Mouse (Mus musculus) layer of hippocampus, postnatal 10 days (tissue): Measurements from ENCODE around the gene Cryba2. TPM values are rescaled to one million over a fixed set of nuclear protein-coding genes. Genes with fewer than 3 reads are reported as not detected.

Experiments used
- DNase-seq, 2 experiments: peaks; one replicate each; pipeline ENCODE4 v3.0.0; 2021; ENCODE audit warnings: low spot score in 2 of 2
- total RNA-seq, 2 experiments: library from RNA; stranded (reverse); gene quantifications; 2 replicates each; pipeline ENCODE4 v1.2.3; 2021

The Cryba2 gene
- total RNA-seq, 2 experiments from 2014 or later: 0.53 TPM; not detected in 1

- no peak for DNase-seq
These were observed 8.5 kb downstream of the Cryba2 start for GRCm38 (mm10) chr1:74884196-74885141.

DNA sequence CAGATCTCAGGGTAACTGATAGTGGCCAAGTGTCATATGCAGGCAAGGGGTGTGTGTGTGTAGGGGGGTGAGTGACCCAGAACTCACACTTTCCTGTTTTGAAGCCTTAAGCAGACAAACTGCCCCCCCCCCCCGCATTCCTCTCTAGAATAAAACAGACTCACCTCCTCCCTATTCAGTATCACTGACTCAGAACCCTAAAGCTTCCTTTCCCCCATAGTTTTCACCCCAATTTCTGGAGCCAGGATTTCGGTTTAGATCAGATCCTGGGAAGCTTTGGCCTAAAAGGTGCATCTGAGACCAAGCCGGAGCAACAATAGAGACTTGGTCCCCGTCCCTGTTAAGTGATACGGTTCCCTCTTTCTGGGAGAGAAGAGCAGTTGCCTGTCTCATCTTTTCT lies 9.5 kb downstream of the Cryba2 start:
- DNase-seq: no peak

GRCm38 (mm10) chr1:74882828-74883227 lies 10.1 kb downstream of the Cryba2 start:
- DNase-seq: no peak

DNA sequence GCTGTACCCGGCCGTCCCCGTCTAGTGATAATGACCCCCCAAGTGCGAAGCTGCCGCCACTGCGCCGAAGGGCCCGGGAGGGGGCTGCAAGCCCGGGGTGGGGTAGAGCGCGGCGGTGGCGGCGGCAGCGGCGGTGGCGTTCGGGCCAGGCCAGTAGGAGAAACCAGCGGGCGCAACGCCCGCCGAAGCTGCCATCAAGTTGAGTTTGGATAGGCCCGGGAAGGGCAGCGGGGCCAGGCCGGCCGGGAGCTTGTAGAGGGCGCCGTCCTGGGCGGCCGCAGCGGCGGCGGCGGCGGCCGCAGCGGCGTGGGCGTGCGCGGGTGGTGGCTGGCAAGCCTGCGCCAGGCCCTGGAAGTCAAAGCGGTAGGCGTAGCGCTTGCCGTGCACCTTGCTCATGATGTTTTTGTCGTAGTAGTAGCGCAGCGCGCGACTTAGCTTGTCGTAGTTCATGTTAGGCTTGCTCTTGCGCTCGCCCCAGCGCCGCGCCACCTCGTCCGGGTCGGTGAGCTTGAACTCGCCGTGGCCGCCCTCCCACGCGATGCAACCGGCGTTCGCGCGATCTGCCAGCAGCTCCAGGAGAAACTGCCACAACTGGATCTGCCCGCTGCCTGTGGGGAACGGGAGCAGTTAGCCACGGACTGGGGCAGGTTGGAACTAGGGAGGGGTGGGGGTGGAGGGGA lies 10.7 kb downstream of the Cryba2 start:
- DNase-seq: no peak

- peak; percentile 74 to 78 for DNase-seq
These were observed 12.1 kb downstream of the Cryba2 start for GRCm38 (mm10) chr1:74880785-74881360.

- DNase-seq: no peak
These were observed 15.7 kb downstream of the Cryba2 start for GRCm38 (mm10) chr1:74877199-74877598.

DNA sequence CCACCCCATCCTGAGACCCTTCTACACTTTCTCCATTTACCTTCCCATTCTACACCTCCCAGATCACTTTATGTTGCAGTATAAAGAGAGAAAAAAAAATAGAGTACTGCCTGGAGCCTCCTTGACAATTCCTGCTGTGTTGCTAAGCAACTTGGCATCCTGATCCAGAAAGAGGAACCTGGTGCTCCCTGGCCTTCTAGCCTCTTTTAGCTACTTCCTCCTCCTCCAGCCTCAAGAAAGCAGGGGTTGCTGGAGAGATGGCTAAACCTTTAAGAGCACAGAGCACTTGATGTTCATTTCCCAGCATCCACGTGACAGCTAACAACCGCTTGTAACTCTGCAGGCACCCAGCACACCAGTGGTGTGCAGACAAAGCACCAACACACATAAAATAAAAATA lies 20.7 kb downstream of the Cryba2 start:
- DNase-seq: no peak

DNA sequence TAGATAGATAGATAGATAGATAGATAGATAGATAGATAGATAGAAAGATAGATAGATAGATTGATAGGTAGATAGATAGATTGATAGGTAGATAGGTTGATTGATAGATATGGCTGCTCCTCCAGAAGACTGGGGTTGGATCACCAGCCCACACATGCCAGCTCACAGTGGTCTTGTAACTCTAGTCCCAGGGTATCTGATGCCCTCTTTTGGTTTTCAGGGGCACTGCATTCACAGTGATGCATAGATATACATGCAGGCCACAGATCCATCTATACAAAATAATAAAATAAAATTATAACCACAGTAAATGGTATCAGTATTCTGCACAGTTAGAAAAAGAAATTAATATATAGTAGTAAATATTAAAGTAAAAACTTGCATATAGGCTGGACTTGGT lies 31.2 kb downstream of the Cryba2 start:
- DNase-seq: no peak

GRCm38 (mm10) chr1:74859223-74859984 lies 33.5 kb downstream of the Cryba2 start:
- peak; percentile 20 to 31 for DNase-seq

DNA sequence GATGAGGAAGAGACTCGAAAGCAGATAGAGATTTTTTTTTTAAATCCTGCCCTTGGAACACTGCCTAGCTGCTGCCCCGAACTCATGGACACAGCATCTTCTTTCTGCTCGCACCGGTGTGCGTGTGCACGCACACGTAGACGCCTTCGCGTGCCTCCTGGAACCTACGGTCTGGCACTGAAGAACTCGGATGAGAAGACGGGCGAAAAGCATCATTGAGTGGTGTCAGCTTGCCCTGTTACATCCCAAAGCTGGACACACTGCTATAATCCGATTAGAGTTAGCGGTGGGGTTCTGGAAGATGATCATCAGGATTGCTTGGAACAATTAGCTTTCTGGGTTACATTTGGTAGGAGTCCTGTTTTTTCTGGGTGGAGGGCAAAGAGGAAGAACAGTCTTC lies 34.1 kb downstream of the Cryba2 start:
- DNase-seq: peak in 1 of 2 experiments; percentile 16

DNA sequence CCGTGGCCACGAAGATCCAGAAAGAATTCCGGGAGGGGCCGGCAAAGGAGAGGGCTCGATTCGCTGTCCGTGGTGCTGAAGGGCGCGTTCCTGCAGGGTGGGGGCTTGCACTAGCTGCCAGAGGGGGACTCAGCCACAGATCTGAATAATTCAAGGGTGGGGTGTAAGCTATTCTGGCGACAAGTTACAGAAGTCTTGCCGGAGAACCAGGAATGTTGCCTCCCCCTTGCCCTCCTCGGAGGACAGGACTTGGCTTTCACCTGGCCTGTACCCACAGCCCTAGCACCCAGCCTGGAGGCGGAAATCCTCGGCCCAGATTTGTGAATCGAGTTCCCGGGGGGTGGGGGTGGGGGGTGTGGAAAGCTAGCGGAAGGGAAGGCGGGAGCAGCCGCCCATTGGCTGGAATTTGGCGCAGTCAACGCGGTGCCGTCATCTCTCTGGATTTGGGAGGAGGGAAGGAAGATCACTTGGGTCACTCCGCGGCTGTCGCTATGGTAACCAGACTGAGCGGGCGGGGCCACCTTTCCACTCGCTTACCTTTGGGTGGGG lies 34.7 kb downstream of the Cryba2 start:
- peak; percentile 83 to 89 for DNase-seq

GRCm38 (mm10) chr1:74857677-74858076 lies 35.3 kb downstream of the Cryba2 start:
- peak; percentile 16 to 26 for DNase-seq

DNA sequence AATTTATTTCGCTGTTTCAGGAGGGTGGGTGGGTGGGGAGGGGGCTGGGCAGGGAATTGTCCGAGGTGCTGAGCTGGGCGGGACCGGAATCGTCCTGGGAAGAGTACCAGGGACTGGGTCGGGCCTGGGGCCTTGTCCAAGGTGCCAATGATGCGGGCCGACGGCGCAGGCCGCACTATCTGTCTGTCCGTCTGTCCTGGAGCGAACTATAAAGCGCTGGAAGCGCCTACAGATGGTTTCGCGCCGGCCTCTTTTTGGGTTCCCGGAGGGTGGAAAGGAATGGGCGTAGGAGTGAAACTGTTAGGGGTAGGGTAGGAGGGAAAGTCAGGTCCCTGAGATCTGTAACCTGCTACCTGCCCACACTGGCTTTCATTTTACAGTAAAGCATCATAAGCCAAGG lies 35.7 kb downstream of the Cryba2 start:
- DNase-seq: peak; percentile 13 to 16

- DNase-seq: peak in 1 of 2 experiments; percentile 25
These were observed 36.2 kb downstream of the Cryba2 start for GRCm38 (mm10) chr1:74856791-74857190.

GRCm38 (mm10) chr1:74856439-74856720 lies 36.6 kb downstream of the Cryba2 start:
- no peak for DNase-seq

DNA sequence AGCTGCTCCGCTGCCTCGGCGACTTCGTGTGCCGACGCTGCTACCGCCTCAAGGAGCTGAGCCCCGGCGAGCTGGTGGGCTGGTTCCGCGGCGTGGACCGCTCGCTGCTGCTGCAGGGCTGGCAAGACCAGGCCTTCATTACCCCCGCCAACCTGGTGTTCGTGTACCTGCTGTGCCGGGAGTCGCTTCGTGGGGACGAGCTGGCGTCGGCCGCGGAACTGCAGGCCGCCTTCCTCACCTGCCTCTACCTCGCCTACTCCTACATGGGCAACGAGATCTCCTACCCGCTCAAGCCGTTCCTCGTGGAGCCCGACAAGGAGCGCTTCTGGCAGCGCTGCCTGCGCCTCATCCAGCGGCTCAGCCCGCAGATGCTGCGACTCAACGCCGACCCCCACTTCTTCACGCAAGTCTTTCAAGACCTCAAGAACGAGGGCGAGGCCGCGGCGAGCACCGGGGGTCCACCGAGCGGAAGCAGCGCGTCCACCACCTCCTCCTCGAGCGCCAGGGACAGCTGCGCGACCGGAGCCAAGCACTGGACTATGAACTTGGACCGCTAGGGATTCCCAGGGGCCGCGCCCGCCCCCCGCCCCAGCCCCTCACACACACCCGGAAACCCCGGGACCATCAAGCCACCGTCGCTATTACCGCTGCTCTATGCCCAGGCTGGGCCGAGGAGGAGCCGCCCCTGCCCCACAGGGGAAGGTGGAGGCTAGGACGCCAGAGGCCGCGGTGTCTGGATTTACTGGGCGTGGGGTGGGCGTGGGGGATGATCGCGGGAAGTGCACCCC lies 37.1 kb downstream of the Cryba2 start:
- DNase-seq: peak; percentile 34 to 47

GRCm38 (mm10) chr1:74855156-74855555 lies 37.8 kb downstream of the Cryba2 start:
- DNase-seq: no peak

GRCm38 (mm10) chr1:74854306-74855056 lies 38.5 kb downstream of the Cryba2 start, which contains the start of gene Cdk5r2:
Gene Cdk5r2 (plus strand): TSS chr1:74854934.
- DNase-seq: peak; percentile 90 to 93

DNA sequence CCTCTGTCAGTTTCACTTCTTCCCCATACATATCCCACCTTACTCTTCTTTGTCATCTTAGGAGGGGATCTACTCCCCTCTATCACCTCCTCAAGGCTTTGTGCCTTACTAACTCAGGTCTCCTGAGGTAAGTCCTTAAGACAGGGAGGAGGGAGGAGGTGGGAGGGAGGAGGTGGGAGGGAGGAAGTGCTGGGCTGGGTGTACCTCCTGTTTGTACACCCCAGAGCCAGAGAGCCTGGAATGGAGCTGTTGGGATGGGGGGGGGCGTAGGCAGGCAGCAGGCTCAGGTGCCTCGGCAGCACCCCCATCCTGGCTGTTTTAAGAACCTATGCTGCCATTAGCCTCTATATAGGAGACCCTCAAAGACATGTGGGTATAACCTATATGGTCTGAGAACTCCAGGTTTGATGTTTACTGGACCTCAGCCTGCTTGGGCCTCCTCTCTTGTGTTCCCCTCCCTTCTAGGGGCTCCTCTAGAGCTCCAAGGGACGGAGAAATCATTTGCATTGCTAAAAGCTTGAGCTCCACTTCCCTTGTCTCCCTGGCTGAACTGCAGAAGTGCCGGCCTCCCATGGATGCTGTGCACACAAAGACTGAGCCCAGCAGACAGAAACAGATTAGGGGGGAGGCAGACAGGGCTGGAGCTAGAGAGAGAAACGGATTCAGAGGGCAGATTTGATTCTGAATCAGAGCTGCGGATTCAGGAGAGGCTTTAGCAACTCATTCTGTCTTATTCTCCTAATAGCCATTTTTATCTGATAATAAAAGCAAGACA lies 41.8 kb downstream of the Cryba2 start:
- DNase-seq: peak; percentile 17 to 19
